Mouse (Mus musculus) liver, embryonic 14.5 days (tissue): ENCODE results near the gene Bub1b. TPM values are rescaled to one million over a fixed set of nuclear protein-coding genes. Genes with fewer than 3 reads are reported as not detected.

Experiments
- ATAC-seq: fragments of 200-750 bp; cut with Nextera tagmentation; 2 replicates; pipeline ENCODE4 v1.8.0; 2017; ENCODE audit warnings: moderate number of reproducible peaks, mild to moderate bottlenecking, moderate library complexity; ENCODE audit not compliant: insufficient read depth
- DNase-seq, 3 experiments: peaks; one replicate each; pipeline ENCODE4 v3.0.0-alpha.2; 2012 to 2013; ENCODE audit warnings: low read depth in 3 of 3, low spot score in 3 of 3
- H3K27ac ChIP-seq: fragments of 300-500 bp; sonication (generic); 2 replicates; pipeline ENCODE4 v1.5.1; 2014; ENCODE audit warnings: moderate library complexity, mild to moderate bottlenecking, control low read depth, inconsistent platforms
- H3K27me3 ChIP-seq: fragments of 300-500 bp; sonication (generic); 2 replicates; pipeline ENCODE4 v1.6.1; 2014; ENCODE audit warnings: mild to moderate bottlenecking, low read length, moderate library complexity; ENCODE audit not compliant: control insufficient read depth, insufficient read depth
- H3K36me3 ChIP-seq: fragments of 300-500 bp; sonication (generic); replicated peaks from 2 replicates; pipeline ENCODE4 v1.6.1; 2014; ENCODE audit warnings: low read depth; ENCODE audit not compliant: control insufficient read depth, insufficient read depth
- H3K4me1 ChIP-seq, 2 experiments: fragments of 200-500 bp in 1 of 2; fragments of 300-500 bp in 1 of 2; sonication (generic) in 1 of 2; replicated peaks; 2 replicates each; pipeline ENCODE4 v1.6.1; 2012 to 2014; ENCODE audit warnings: antibody characterized with exemption in 1 of 2, inconsistent platforms in 1 of 2, low read length in 1 of 2; ENCODE audit not compliant: control insufficient read depth in 2 of 2, insufficient read depth in 2 of 2
- H3K4me2 ChIP-seq: fragments of 300-500 bp; sonication (generic); 2 replicates; pipeline ENCODE4 v1.6.1; 2014; ENCODE audit warnings: low read depth, mild to moderate bottlenecking, control low read depth, moderate library complexity
- H3K4me3 ChIP-seq, 2 experiments: fragments of 200-500 bp in 1 of 2; fragments of 300-500 bp in 1 of 2; sonication (generic) in 1 of 2; 2 replicates each; pipeline ENCODE4 v1.5.1; 2012 to 2014; ENCODE audit warnings: low read depth in 2 of 2, low read length in 2 of 2, mild to moderate bottlenecking in 2 of 2, control low read depth in 1 of 2, inconsistent platforms in 1 of 2, moderate library complexity in 1 of 2; ENCODE audit not compliant: insufficient read depth in 1 of 2
- H3K9ac ChIP-seq: fragments of 300-500 bp; sonication (generic); replicated peaks from 2 replicates; pipeline ENCODE4 v1.6.1; 2014; ENCODE audit warnings: mild to moderate bottlenecking, control low read depth, moderate library complexity
- H3K9me3 ChIP-seq: fragments of 300-500 bp; sonication (generic); 2 replicates; pipeline ENCODE4 v1.6.1; 2016; ENCODE audit warnings: low read length, mixed read lengths; ENCODE audit not compliant: control insufficient read depth
- CTCF ChIP-seq: IDR thresholded peaks from 2 replicates; pipeline ENCODE4 v1.5.1; 2016; ENCODE audit warnings: antibody characterized with exemption, low read depth, control low read depth
- EP300 ChIP-seq: IDR thresholded peaks from 2 replicates; pipeline ENCODE4 v1.6.1; 2016; ENCODE audit warnings: antibody characterized with exemption, low read depth
- whole genome bisulfite sequencing: fragments of 180-500 bp; shearing (Covaris S2); extraction: QIAGEN DNeasy Blood & Tissue Kit; methylation state at CpG from one replicate; pipeline ENCODE4 v1.1.7; 2014; ENCODE audit not compliant: insufficient replicate concordance; 5-methylcytosine and 5-hydroxymethylcytosine counted together
- polyA plus RNA-seq, 2 experiments: library from polyadenylated mRNA; depleted of rRNA in 1 of 2; stranded (reverse) in 1 of 2; unstranded in 1 of 2; fragments of >200 nt; fragmentation: Nextera tagmentation in 1 of 2; extraction: Ambion mirVana in 1 of 2; gene quantifications; 2 replicates each; pipeline versions ENCODE4 v1.2.1 to v1.2.3; 2012 to 2014

The Bub1b gene
- polyA plus RNA-seq, 2 experiments = 33.6 to 40.2 TPM

GRCm38 (mm10) chr2:118686693-118687092 is 88.7 kb downstream of the Bub1b start:
- WGBS = 70% methylated on average over 8 of the region's 8 CpGs

GRCm38 (mm10) chr2:118687791-118688190 is 89.8 kb downstream of the Bub1b start:
- no peaks in the 10 kb centered on the region for H3K36me3 ChIP-seq
- H3K4me1 ChIP-seq = peaks cover 0 to 3% of the 10 kb centered on the region in 2 experiments; a peak in 1 of 4 replicates
- H3K27me3 ChIP-seq = no peaks in the 10 kb centered on the region; the same call in 1 of the 2 replicates
- WGBS = 79% methylated on average over 3 of the region's 3 CpGs
- no peak overlapping the region for H3K27ac ChIP-seq
- no peak overlapping the region for H3K4me3 ChIP-seq
- no peak for TF ChIP-seq CTCF
- TF ChIP-seq EP300 = no peak
- H3K4me2 ChIP-seq = no peak overlapping the region
- no peak for ATAC-seq
- H3K9me3 ChIP-seq = no peaks in the 10 kb centered on the region
- H3K9ac ChIP-seq = no peak overlapping the region
- DNase-seq = no peak

More at GRCm38 (mm10) chr2:118686693-118687092, 88.7 kb downstream of the Bub1b start:
- Histone ChIP-seq H3K27ac (no peak overlapping the region), H3K36me3 (no peaks in the 10 kb centered on the region), H3K4me2 (no peak overlapping the region), H3K4me1 (peaks cover 0 to 6% of the 10 kb centered on the region in 2 experiments; a peak in 2 of 4 replicates), H3K9ac (no peak overlapping the region), H3K27me3 (no peaks in the 10 kb centered on the region; the same call in 1 of the 2 replicates), H3K9me3 (no peaks in the 10 kb centered on the region), H3K4me3 (no peak overlapping the region)
- TF ChIP-seq CTCF = no peak
- no peak for ATAC-seq
- DNase-seq = no peak

GRCm38 (mm10) chr2:118689875-118690274 is 91.9 kb downstream of the Bub1b start:
- WGBS = 61% methylated on average over 10 of the region's 10 CpGs
- Histone ChIP-seq H3K9ac (no peak overlapping the region), H3K27me3 (no peaks in the 10 kb centered on the region; the same call in 1 of the 2 replicates), H3K4me2 (no peak overlapping the region), H3K4me3 (no peak overlapping the region), H3K9me3 (no peaks in the 10 kb centered on the region), H3K27ac (no peak overlapping the region), H3K36me3 (no peaks in the 10 kb centered on the region), H3K4me1 (no peaks in the 10 kb centered on the region)
- ATAC-seq (no peak), DNase-seq (no peak)
- no peak for TF ChIP-seq EP300
- TF ChIP-seq CTCF = 0 out of 2 replicates have a peak, but pooled peaks have one; percentile 7

Other genes with a start within 250 kb of the Bub1b start
- gene Gpr176, start 224.8 kb upstream of the Bub1b start, polyA plus RNA-seq (2012; rRNA removed) = 0.09 and 0.12 TPM in 2 replicates
- gene Gpr176, start 224.8 kb upstream of the Bub1b start, polyA plus RNA-seq (2014; fragmentation: Nextera tagmentation; extraction: Ambion mirVana) = 0.11 and 0.29 TPM in 2 replicates
- 5.7 and 6.3 TPM in 2 replicates for gene Eif2ak4, start 209.6 kb upstream of the Bub1b start, polyA plus RNA-seq (2012; rRNA removed)
- gene Eif2ak4, start 209.6 kb upstream of the Bub1b start, polyA plus RNA-seq (2014; fragmentation: Nextera tagmentation; extraction: Ambion mirVana) = 3.7 and 4.9 TPM in 2 replicates
- gene Srp14, start 118.5 kb upstream of the Bub1b start, polyA plus RNA-seq (2012; rRNA removed) = 46.6 and 59.2 TPM in 2 replicates
- 93.7 and 102 TPM in 2 replicates for gene Srp14, start 118.5 kb upstream of the Bub1b start, polyA plus RNA-seq (2014; fragmentation: Nextera tagmentation; extraction: Ambion mirVana)
- gene Bmf, start 48.5 kb upstream of the Bub1b start, polyA plus RNA-seq (2012; rRNA removed) = 0.82 and 0.87 TPM in 2 replicates
- 0.69 and 0.70 TPM in 2 replicates for gene Bmf, start 48.5 kb upstream of the Bub1b start, polyA plus RNA-seq (2014; fragmentation: Nextera tagmentation; extraction: Ambion mirVana)
- 0.48 and 0.60 TPM in 2 replicates for gene Pak6, start 65.1 kb downstream of the Bub1b start, polyA plus RNA-seq (2012; rRNA removed)
- gene Pak6, start 65.1 kb downstream of the Bub1b start, polyA plus RNA-seq (2014; fragmentation: Nextera tagmentation; extraction: Ambion mirVana) = 0.17 and 0.68 TPM in 2 replicates
- gene Ankrd63, start 105.8 kb downstream of the Bub1b start, polyA plus RNA-seq (2012; rRNA removed) = 0.03 and 0.07 TPM in 2 replicates
- gene Ankrd63, start 105.8 kb downstream of the Bub1b start, polyA plus RNA-seq (2014; fragmentation: Nextera tagmentation; extraction: Ambion mirVana) = 0.03 TPM in 1 of 2 replicates, not detected in the other
- gene Plcb2, start 130.2 kb downstream of the Bub1b start, polyA plus RNA-seq (2012; rRNA removed) = 2.6 and 3.1 TPM in 2 replicates
- gene Plcb2, start 130.2 kb downstream of the Bub1b start, polyA plus RNA-seq (2014; fragmentation: Nextera tagmentation; extraction: Ambion mirVana) = 1.5 and 1.7 TPM in 2 replicates
- 4.1 and 5.0 TPM in 2 replicates for gene Inafm2, start 147.5 kb downstream of the Bub1b start, polyA plus RNA-seq (2012; rRNA removed)
- gene Inafm2, start 147.5 kb downstream of the Bub1b start, polyA plus RNA-seq (2014; fragmentation: Nextera tagmentation; extraction: Ambion mirVana) = 18.3 and 22.8 TPM in 2 replicates
- gene Ccdc9b, start 164.4 kb downstream of the Bub1b start, polyA plus RNA-seq (2012; rRNA removed) = 0.28 and 0.39 TPM in 2 replicates
- 0.04 and 0.16 TPM in 2 replicates for gene Ccdc9b, start 164.4 kb downstream of the Bub1b start, polyA plus RNA-seq (2014; fragmentation: Nextera tagmentation; extraction: Ambion mirVana)
- not detected in 2 replicates for gene Phgr1, start 174.6 kb downstream of the Bub1b start, polyA plus RNA-seq (2012; rRNA removed)
- gene Phgr1, start 174.6 kb downstream of the Bub1b start, polyA plus RNA-seq (2014; fragmentation: Nextera tagmentation; extraction: Ambion mirVana) = not detected in 2 replicates
- 0.21 and 0.40 TPM in 2 replicates for gene Disp2, start 181.5 kb downstream of the Bub1b start, polyA plus RNA-seq (2012; rRNA removed)
- gene Disp2, start 181.5 kb downstream of the Bub1b start, polyA plus RNA-seq (2014; fragmentation: Nextera tagmentation; extraction: Ambion mirVana) = 0.25 and 0.27 TPM in 2 replicates
- gene Knstrn, start 215.8 kb downstream of the Bub1b start, polyA plus RNA-seq (2012; rRNA removed) = 22.9 and 50.8 TPM in 2 replicates
- 84.7 and 88.1 TPM in 2 replicates for gene Knstrn, start 215.8 kb downstream of the Bub1b start, polyA plus RNA-seq (2014; fragmentation: Nextera tagmentation; extraction: Ambion mirVana)